Mouse (Mus musculus) liver, embryonic 16.5 days (tissue): ENCODE results near the gene Rhbdd1. TPM values are rescaled to one million over a fixed set of nuclear protein-coding genes. Genes with fewer than 3 reads are reported as not detected.

Experiments
- ATAC-seq: fragments of 200-750 bp; cut with Nextera tagmentation; 2 replicates; pipeline ENCODE4 v1.8.0; 2017; ENCODE audit warnings: low read depth, mild to moderate bottlenecking, moderate number of reproducible peaks, moderate library complexity
- H3K27ac ChIP-seq: fragments of 300-500 bp; sonication (generic); 2 replicates; pipeline ENCODE4 v1.5.1; 2014; ENCODE audit warnings: mild to moderate bottlenecking, low read length
- H3K27me3 ChIP-seq: fragments of 300-500 bp; sonication (generic); 2 replicates; pipeline ENCODE4 v1.6.1; 2014; ENCODE audit warnings: low read depth, low read length, mixed read lengths; ENCODE audit not compliant: control insufficient read depth, insufficient read depth
- H3K36me3 ChIP-seq: fragments of 300-500 bp; sonication (generic); 2 replicates; pipeline ENCODE4 v1.6.1; 2014; ENCODE audit warnings: mild to moderate bottlenecking; ENCODE audit not compliant: control insufficient read depth, insufficient read depth
- H3K4me1 ChIP-seq: fragments of 300-500 bp; sonication (generic); 2 replicates; pipeline ENCODE4 v1.6.1; 2014; ENCODE audit warnings: low read depth, low read length, mixed read lengths; ENCODE audit not compliant: control insufficient read depth
- H3K4me2 ChIP-seq: fragments of 300-500 bp; sonication (generic); 2 replicates; pipeline ENCODE4 v1.6.1; 2014; ENCODE audit warnings: low read depth, low read length, mixed read lengths
- H3K4me3 ChIP-seq: fragments of 300-500 bp; sonication (generic); 2 replicates; pipeline ENCODE4 v1.5.1; 2014; ENCODE audit warnings: low read depth, mild to moderate bottlenecking, low read length
- H3K9ac ChIP-seq: fragments of 300-500 bp; sonication (generic); 2 replicates; pipeline ENCODE4 v1.6.1; 2014; ENCODE audit warnings: low read depth, low read length
- H3K9me3 ChIP-seq: fragments of 300-500 bp; sonication (generic); replicated peaks from 2 replicates; pipeline ENCODE4 v1.6.1; 2016; ENCODE audit warnings: low read length; ENCODE audit not compliant: control insufficient read depth
- WGBS: fragments of 180-500 bp; shearing (Covaris S2); extraction: QIAGEN DNeasy Blood & Tissue Kit; methylation state at CpG from one replicate; pipeline ENCODE4 v1.1.7; 2014; ENCODE audit not compliant: insufficient replicate concordance; 5-methylcytosine and 5-hydroxymethylcytosine counted together
- polyA plus RNA-seq: library from polyadenylated mRNA; unstranded; fragments of >200 nt; fragmentation: Nextera tagmentation; extraction: Ambion mirVana; gene quantifications from 2 replicates; pipeline ENCODE4 v1.2.1, GENCODE M21; 2015

Rhbdd1 gene
- polyA plus RNA-seq, 1 experiment from 2014 or later = 9.1 TPM

DNA sequence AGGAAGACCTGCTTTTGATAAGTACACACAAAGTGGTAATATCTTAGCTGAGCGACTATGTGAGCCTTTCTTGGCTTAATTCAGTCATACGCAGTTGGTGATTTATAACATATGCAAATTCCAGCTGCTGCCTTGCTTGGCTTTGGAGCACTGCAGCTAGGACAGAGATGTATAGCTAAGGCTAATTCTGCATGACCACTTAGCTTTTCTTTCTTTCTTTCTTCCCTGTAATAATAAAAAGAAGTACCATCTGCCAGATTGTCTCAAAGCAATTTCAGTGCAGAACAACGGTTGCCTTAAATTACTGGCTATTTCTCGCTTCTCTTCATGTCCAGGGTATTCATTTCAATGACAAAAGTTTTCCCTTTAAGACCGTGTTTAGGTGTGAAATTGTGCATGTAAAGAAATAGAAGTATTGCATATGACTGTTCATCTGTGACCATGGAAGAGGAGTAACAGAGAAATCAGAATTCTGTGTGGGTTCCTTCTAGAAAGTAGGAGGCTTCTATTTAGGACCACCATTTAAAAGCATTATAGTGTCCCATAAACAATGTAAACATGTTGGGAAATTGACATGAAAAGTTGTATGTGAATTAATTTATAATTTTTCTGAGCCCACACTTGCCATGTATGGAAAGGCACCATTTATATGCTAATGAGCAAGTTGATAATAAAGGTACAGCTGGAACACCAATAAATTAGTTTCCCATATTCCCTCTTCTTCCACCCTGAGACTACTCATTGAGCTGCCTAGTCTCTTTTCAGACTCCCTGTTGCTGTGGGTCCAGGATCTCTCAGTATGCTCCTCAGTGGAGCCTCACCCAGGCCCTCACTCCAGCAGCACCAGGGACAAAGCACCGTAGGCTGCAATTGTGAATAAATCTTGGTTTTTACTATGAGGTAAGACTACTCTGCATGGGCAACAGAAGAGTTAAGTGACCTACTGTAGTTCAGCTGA is 70.8 kb downstream of the Rhbdd1 start:
- no peak for ATAC-seq

GRCm38 (mm10) chr1:82389371-82389770 is 73.1 kb downstream of the Rhbdd1 start:
- H3K27ac ChIP-seq = no peak overlapping the region
- H3K4me1 ChIP-seq = no peaks in the 10 kb centered on the region
- no peaks in the 10 kb centered on the region for H3K9me3 ChIP-seq
- H3K9ac ChIP-seq = no peak overlapping the region
- H3K4me3 ChIP-seq = no peak overlapping the region
- no peak for ATAC-seq
- no peaks in the 10 kb centered on the region for H3K27me3 ChIP-seq
- no peaks in the 10 kb centered on the region for H3K36me3 ChIP-seq
- no peak overlapping the region for H3K4me2 ChIP-seq
- WGBS = 74% methylated on average over 7 of the region's 7 CpGs

More for the DNA sequence above, 70.8 kb downstream of the Rhbdd1 start:
- no peak overlapping the region for H3K4me2 ChIP-seq
- 78% methylated on average over 6 of the region's 6 CpGs for WGBS
- H3K27ac ChIP-seq = no peak overlapping the region
- no peaks in the 10 kb centered on the region for H3K27me3 ChIP-seq
- no peaks in the 10 kb centered on the region for H3K9me3 ChIP-seq
- H3K4me3 ChIP-seq = no peak overlapping the region
- no peaks in the 10 kb centered on the region for H3K4me1 ChIP-seq
- H3K9ac ChIP-seq = no peak overlapping the region
- H3K36me3 ChIP-seq = no peaks in the 10 kb centered on the region

DNA sequence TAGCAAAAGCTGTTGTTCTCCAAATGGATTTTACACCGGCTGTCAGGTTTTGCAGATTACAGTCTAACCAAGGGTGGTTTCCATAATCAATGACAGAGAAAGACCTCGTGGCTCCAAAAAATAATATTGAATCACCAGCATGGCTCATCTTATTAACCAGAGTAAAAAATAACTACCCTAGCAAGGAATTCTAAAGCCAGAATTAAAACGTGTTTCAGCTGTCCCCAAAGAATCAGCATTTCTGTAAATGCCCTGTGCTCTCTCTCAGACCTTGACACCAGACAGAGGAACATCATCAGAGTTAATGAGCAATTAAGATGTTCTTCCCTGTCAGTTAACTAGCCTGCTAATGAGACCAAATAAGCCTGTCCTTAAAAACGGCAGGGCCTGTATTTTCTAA is 79.1 kb downstream of the Rhbdd1 start:
- no peaks in the 10 kb centered on the region for H3K36me3 ChIP-seq
- no peak for ATAC-seq
- H3K4me2 ChIP-seq = no peak overlapping the region
- no peaks in the 10 kb centered on the region for H3K9me3 ChIP-seq
- no peak overlapping the region for H3K27ac ChIP-seq
- H3K4me3 ChIP-seq = no peak overlapping the region
- 61% methylated on average over 4 of the region's 4 CpGs for whole genome bisulfite sequencing
- no peak overlapping the region for H3K9ac ChIP-seq
- no peaks in the 10 kb centered on the region for H3K4me1 ChIP-seq
- no peaks in the 10 kb centered on the region for H3K27me3 ChIP-seq

DNA sequence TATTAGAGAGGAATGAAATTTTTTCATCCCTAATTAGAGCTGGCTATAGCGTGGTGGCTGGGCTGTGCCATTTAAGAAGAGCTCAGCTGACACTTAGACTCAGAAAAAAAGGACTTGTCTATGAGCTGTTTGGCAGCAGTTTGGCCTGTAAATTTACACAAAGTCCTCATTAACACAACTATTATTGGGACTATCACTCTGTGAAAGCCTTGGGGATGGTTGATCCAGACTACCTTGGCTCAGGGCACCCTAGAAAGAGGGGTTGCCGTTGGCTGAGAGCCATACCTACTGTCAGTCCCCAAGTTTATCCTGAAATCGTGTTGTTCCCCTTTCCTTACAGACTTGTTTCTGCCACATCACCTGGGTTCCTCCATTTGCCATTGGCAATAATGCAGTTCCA is 91.5 kb downstream of the Rhbdd1 start:
- no peak overlapping the region for H3K4me3 ChIP-seq
- no peaks in the 10 kb centered on the region for H3K36me3 ChIP-seq
- ATAC-seq = no peak
- no peaks in the 10 kb centered on the region for H3K27me3 ChIP-seq
- no peak overlapping the region for H3K9ac ChIP-seq
- H3K4me2 ChIP-seq = no peak overlapping the region
- no peak overlapping the region for H3K27ac ChIP-seq
- H3K4me1 ChIP-seq = no peaks in the 10 kb centered on the region
- no peaks in the 10 kb centered on the region for H3K9me3 ChIP-seq
- WGBS = 70% methylated on average over 3 of the region's 3 CpGs

GRCm38 (mm10) chr1:82409271-82409670 is 93.0 kb downstream of the Rhbdd1 start:
- Histone ChIP-seq H3K4me1 (no peaks in the 10 kb centered on the region), H3K27ac (no peak overlapping the region), H3K36me3 (no peaks in the 10 kb centered on the region), H3K4me3 (no peak overlapping the region), H3K4me2 (no peak overlapping the region), H3K9ac (no peak overlapping the region), H3K9me3 (no peaks in the 10 kb centered on the region), H3K27me3 (no peaks in the 10 kb centered on the region)
- ATAC-seq = no peak
- 85% methylated on average over 9 of the region's 9 CpGs for WGBS

- Histone ChIP-seq H3K27ac (no peak overlapping the region), H3K9me3 (no peaks in the 10 kb centered on the region), H3K9ac (no peak overlapping the region), H3K4me2 (no peak overlapping the region), H3K36me3 (no peaks in the 10 kb centered on the region), H3K4me1 (no peaks in the 10 kb centered on the region), H3K4me3 (no peak overlapping the region), H3K27me3 (no peaks in the 10 kb centered on the region)
- no peak for ATAC-seq
- 55% methylated on average over 3 of the region's 3 CpGs for WGBS
Measured at GRCm38 (mm10) chr1:82410548-82410947, 94.3 kb downstream of the Rhbdd1 start.

DNA sequence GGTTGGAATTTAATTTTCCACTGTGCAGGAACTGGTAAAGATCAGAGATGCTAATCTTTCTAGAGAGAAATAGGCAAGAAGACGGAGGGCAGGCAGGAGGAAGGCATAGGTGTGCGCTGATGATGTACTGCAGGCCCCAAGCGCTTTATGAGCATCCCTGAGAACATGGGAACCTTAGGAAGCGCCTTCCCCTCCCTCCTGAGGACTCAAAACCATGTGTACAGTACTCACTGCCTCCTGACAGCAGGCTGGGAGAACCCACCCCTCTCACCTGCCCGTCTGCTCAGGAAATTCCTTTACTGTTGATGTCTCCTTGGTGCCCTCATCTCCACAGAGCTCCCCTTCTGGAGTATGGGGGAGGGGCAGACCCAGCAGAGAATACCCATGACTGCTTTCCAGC is 95.3 kb downstream of the Rhbdd1 start:
- H3K27me3 ChIP-seq = no peaks in the 10 kb centered on the region
- no peak overlapping the region for H3K4me3 ChIP-seq
- H3K9me3 ChIP-seq = no peaks in the 10 kb centered on the region
- H3K4me2 ChIP-seq = no peak overlapping the region
- no peaks in the 10 kb centered on the region for H3K4me1 ChIP-seq
- ATAC-seq = no peak
- WGBS = 77% methylated on average over 5 of the region's 5 CpGs
- no peak overlapping the region for H3K9ac ChIP-seq
- no peak overlapping the region for H3K27ac ChIP-seq
- no peaks in the 10 kb centered on the region for H3K36me3 ChIP-seq

GRCm38 (mm10) chr1:82412085-82412484 is 95.8 kb downstream of the Rhbdd1 start:
- 44% methylated on average over 4 of the region's 4 CpGs for WGBS
- H3K9me3 ChIP-seq = no peaks in the 10 kb centered on the region
- ATAC-seq = no peak

DNA sequence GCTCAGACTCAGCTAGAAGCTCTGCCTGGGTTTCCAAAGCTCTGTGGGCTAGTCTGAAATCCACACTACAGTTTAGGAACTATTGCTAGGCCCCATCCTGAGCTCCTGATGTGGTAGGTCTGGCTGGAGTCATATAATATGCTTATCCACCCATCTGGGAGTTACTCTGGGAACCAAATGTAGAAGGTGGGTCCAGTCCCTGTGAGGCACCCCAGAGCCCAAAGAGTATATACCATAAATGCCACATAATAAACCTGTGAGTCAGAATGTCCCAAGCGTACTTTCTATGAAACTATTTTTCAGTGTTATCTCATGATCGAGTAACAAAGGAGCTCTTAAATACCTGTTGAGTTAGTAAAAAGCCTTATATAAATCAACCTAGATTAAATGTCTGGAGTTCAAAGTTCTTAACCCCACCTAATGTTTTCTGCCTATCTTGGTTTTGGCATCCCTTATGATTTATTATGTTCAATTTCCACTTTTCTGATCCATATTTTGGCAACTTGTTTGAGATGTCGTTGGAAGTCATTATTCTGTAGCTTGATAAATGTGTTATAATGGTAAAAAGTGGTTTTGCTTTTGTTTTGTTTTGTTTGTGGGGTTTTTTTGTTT is 98.3 kb downstream of the Rhbdd1 start:
- H3K27me3 ChIP-seq = no peaks in the 10 kb centered on the region
- WGBS = 77% methylated on average over 3 of the region's 3 CpGs
- no peak overlapping the region for H3K4me2 ChIP-seq
- no peaks in the 10 kb centered on the region for H3K36me3 ChIP-seq
- H3K27ac ChIP-seq = no peak overlapping the region
- no peaks in the 10 kb centered on the region for H3K9me3 ChIP-seq
- no peak overlapping the region for H3K9ac ChIP-seq
- no peak for ATAC-seq
- H3K4me1 ChIP-seq = no peaks in the 10 kb centered on the region
- H3K4me3 ChIP-seq = no peak overlapping the region

More at GRCm38 (mm10) chr1:82412085-82412484, 95.8 kb downstream of the Rhbdd1 start:
- Histone ChIP-seq H3K27me3 (no peaks in the 10 kb centered on the region), H3K4me1 (no peaks in the 10 kb centered on the region), H3K9ac (no peak overlapping the region), H3K4me3 (no peak overlapping the region), H3K4me2 (no peak overlapping the region), H3K27ac (no peak overlapping the region), H3K36me3 (no peaks in the 10 kb centered on the region)
